9 mouse cellular contexts compared by ENCODE assay signal in genomic region chr14:21903562-21904497, GRCm38 (mm10). TPM values are rescaled to one million over a fixed set of nuclear protein-coding genes. Genes with fewer than 3 reads are reported as not detected.
DNase-seq lines count a peak whose midpoint lies in the region; ATAC-seq and TF ChIP-seq lines count a peak whose summit lies in the region.
"Had no signal": no experiment of that assay in that cellular context is flagged by ENCODE, and none has a peak within 500 bp of the region (broad histone marks: within the 10 kb centered on the region; RNA-seq: fewer than 3 reads in every experiment).

No protein-coding gene starts in this region.

- no peaks in the 10 kb centered on the region for H3K9me3 ChIP-seq in forebrain, embryonic 16.5 days (ENCODE audit: control insufficient read depth, low read length)
- no peaks in the 10 kb centered on the region for H3K9me3 ChIP-seq in intestine, embryonic 15.5 days
- no peaks in the 10 kb centered on the region for H3K9me3 ChIP-seq in liver, postnatal 0 days (ENCODE audit: low read length)
- H3K9me3 ChIP-seq: G1E had no signal

- H3K27ac ChIP-seq in forebrain, embryonic 16.5 days (ENCODE audit: low read length): peak overlapping the region; percentile 65
- H3K27ac ChIP-seq in intestine, embryonic 15.5 days: peak overlapping the region; percentile 62
- H3K27ac ChIP-seq in liver, postnatal 0 days (ENCODE audit: low read depth): no peak overlapping the region

- peak; percentile 61 for ATAC-seq in forebrain, embryonic 16.5 days
- peak; percentile 90 for ATAC-seq in intestine, embryonic 15.5 days
- no peak for ATAC-seq in liver, postnatal 0 days

- no peak for TF ChIP-seq EP300 in liver, postnatal 0 days (IDR thresholded peaks at IDR 0.05; ENCODE audit: low read depth)

- H3K9ac ChIP-seq in forebrain, embryonic 16.5 days (replicated peaks; ENCODE audit: low read depth, low read length): peak overlapping the region; percentile 41; the same call in 1 of the 2 replicates
- H3K9ac ChIP-seq in intestine, embryonic 15.5 days: no peak overlapping the region
- H3K9ac ChIP-seq in liver, postnatal 0 days (replicated peaks): no peak overlapping the region

- no peak overlapping the region for H3K4me2 ChIP-seq in forebrain, embryonic 16.5 days (ENCODE audit: low read length)
- peak overlapping the region; percentile 55 for H3K4me2 ChIP-seq in intestine, embryonic 15.5 days (replicated peaks)
- peak overlapping the region; percentile 38 for H3K4me2 ChIP-seq in liver, postnatal 0 days (ENCODE audit: low read depth, low read length)

- no peaks in the 10 kb centered on the region for H3K27me3 ChIP-seq in forebrain, embryonic 16.5 days (replicated peaks; ENCODE audit: control insufficient read depth, insufficient read depth, low read length)
- H3K27me3 ChIP-seq in intestine, embryonic 15.5 days (replicated peaks): no peaks in the 10 kb centered on the region
- H3K27me3 ChIP-seq in liver, postnatal 0 days (ENCODE audit: insufficient read depth, low read length): no peaks in the 10 kb centered on the region

- DNase-seq in testis, postnatal 10 days (ENCODE audit: low spot score): peak; percentile 47
- DNase-seq in testis, postnatal 14 days (ENCODE audit: low spot score): no peak
- DNase-seq in liver, postnatal 0 days: peak; percentile 19
- peak; percentile 48 for DNase-seq in ovary, adult 18-20 months (ENCODE audit: low spot score)
- DNase-seq in cerebellum, adult 9-11 months: no peak
- no peak for DNase-seq in spleen, postnatal 36 days (ENCODE audit: low spot score in 2 of 2)

- H3K4me3 ChIP-seq in forebrain, embryonic 16.5 days (replicated peaks; ENCODE audit: low read length): no peak overlapping the region
- H3K4me3 ChIP-seq in intestine, embryonic 15.5 days (replicated peaks): 0 out of 2 replicates have a peak overlapping the region, but pooled peaks have one; percentile 9
- no peak overlapping the region for H3K4me3 ChIP-seq in liver, postnatal 0 days (ENCODE audit: low read depth, low read length)

- H3K4me1 ChIP-seq in forebrain, embryonic 16.5 days (replicated peaks; ENCODE audit: control insufficient read depth, insufficient read depth, low read length): peaks cover 21% of the 10 kb centered on the region
- H3K4me1 ChIP-seq in intestine, embryonic 15.5 days (replicated peaks): peaks cover 21% of the 10 kb centered on the region
- H3K4me1 ChIP-seq in liver, postnatal 0 days (ENCODE audit: insufficient read depth): no peaks in the 10 kb centered on the region

- peak; percentile 27 for TF ChIP-seq CTCF in liver, postnatal 0 days (IDR thresholded peaks at IDR 0.05; ENCODE audit: low read depth)

- WGBS in forebrain, embryonic 16.5 days: 30% methylated on average over 23 of the region's 23 CpGs
- 7% methylated on average over 23 of the region's 23 CpGs for WGBS in intestine, embryonic 15.5 days
- 23% methylated on average over 23 of the region's 23 CpGs for WGBS in liver, postnatal 0 days (ENCODE audit: insufficient replicate concordance)

- H3K36me3 ChIP-seq in forebrain, embryonic 16.5 days (ENCODE audit: control insufficient read depth, insufficient read depth): no peaks in the 10 kb centered on the region
- H3K36me3 ChIP-seq in intestine, embryonic 15.5 days: no peaks in the 10 kb centered on the region
- no peaks in the 10 kb centered on the region for H3K36me3 ChIP-seq in liver, postnatal 0 days (replicated peaks; ENCODE audit: insufficient read depth, low read length)
- H3K36me3 ChIP-seq: G1E had no signal

RNA-seq across cellular contexts. Expression of gene Comtd1, which starts 55.1 kb away (rescaled TPM):
- 28.1 and 34.9 TPM in 2 replicates for polyA plus RNA-seq in forebrain, embryonic 16.5 days (2015; fragmentation: Nextera tagmentation; extraction: Ambion mirVana)
- 57.3 and 69.9 TPM in 2 replicates for polyA plus RNA-seq in intestine, embryonic 15.5 days (2015; fragmentation: Nextera tagmentation; extraction: Ambion mirVana)
- 14.2 TPM in 2 replicates for polyA plus RNA-seq in liver, postnatal 0 days (2015; fragmentation: Nextera tagmentation; extraction: Ambion mirVana)

Comparison
In these comparisons a context has a peak if more than half of its experiments do, and no peak if none do; other contexts are left out.
1. DNase-seq: peak in testis, postnatal 10 days (single experiment), liver, postnatal 0 days (single experiment) and ovary, adult 18-20 months (single experiment); none in testis, postnatal 14 days (single experiment), cerebellum, adult 9-11 months (single experiment) and spleen, postnatal 36 days (0 of 2).